8 mouse cellular contexts compared by ENCODE assay signal in the genomic region with DNA sequence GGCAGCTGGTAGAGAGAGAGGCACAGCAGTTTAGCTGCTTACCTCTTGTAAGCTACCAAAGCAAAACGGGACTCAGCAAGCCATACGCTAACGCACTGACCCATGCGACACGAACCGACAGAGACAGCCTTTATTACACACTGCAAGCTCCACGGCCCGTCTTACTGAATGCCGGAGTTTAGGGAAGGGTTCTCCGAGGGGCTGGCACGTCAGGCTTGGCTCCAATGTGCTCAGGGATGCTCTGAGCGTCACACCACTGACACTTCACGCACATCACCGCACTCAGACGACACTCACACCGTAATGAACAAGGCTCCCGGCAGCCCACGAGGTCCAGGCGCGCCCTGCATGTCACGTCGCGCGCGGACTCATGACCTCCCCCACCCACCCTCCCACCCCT. TPM values are rescaled to one million over a fixed set of nuclear protein-coding genes. Genes with fewer than 3 reads are reported as not detected.
DNase-seq lines count a peak whose midpoint lies in the region; ATAC-seq and TF ChIP-seq lines count a peak whose summit lies in the region.

No protein-coding gene starts in this region.

- no peaks in the 10 kb centered on the region; the same call in 1 of the 2 replicates for H3K4me1 ChIP-seq in cerebellum, adult 2 months (ENCODE audit: control insufficient read depth, insufficient read depth, low read length)

- H3K27ac ChIP-seq in cerebellum, adult 2 months (ENCODE audit: insufficient read depth, low read length), result no peak overlapping the region

- H3K4me3 ChIP-seq in cerebellum, adult 2 months (replicated peaks; ENCODE audit: insufficient read depth, low read depth, low read length), result peak overlapping the region; percentile 96

- H3K27me3 ChIP-seq in cerebellum, adult 2 months (ENCODE audit: control insufficient read depth, insufficient read depth, low read length), result no peaks in the 10 kb centered on the region

- no peak for TF ChIP-seq POLR2A in cerebellum, adult 2 months (IDR thresholded peaks at IDR 0.05; ENCODE audit: borderline replicate concordance, insufficient read depth, low read length)

- ATAC-seq in granulocyte monocyte progenitor cell, adult 5-6 weeks (replicated peaks; ENCODE audit: poor library complexity, severe bottlenecking), result peak; percentile 30
- ATAC-seq in megakaryocyte-erythroid progenitor cell, adult 5-6 weeks (replicated peaks; ENCODE audit: low FRiP score, low TSS enrichment, poor library complexity, severe bottlenecking), result peak; percentile 14

- WGBS in cerebellum, adult 2 months, result 0% methylated on average over 25 of the region's 25 CpGs

- no peak for TF ChIP-seq CTCF in cerebellum, adult 2 months (IDR thresholded peaks at IDR 0.05; ENCODE audit: borderline replicate concordance, insufficient read depth, low read depth, low read length)

- DNase-seq in cerebellum, adult 2 months, result no peak
- no peak for DNase-seq in cerebellum, postnatal 25 days
- peak; percentile 35 for DNase-seq in retina, embryonic 14.5 days (ENCODE audit: low spot score)
- DNase-seq in retina, postnatal 1 day, result no peak
- DNase-seq in urinary bladder, adult 18-20 months (ENCODE audit: low spot score in 2 of 2), result no peak
- no peak for DNase-seq in layer of hippocampus, postnatal 36 days

RNA-seq across cellular contexts. Expression of gene Cinp, which starts 0.3 kb away (rescaled TPM):
- 59.6 and 65.7 TPM in 2 replicates for polyA plus RNA-seq in cerebellum, adult 2 months (2012; rRNA removed)
- 53.0 and 54.1 TPM in 2 replicates for total RNA-seq in granulocyte monocyte progenitor cell, adult 5-6 weeks (2014; fragmentation: Nextera tagmentation)
- total RNA-seq in granulocyte monocyte progenitor cell, adult 5-6 weeks (2017), result 80.7 and 82.3 TPM in 2 replicates
- total RNA-seq in megakaryocyte-erythroid progenitor cell, adult 5-6 weeks (2014; fragmentation: Nextera tagmentation), result 71.9 and 72.2 TPM in 2 replicates
- 138 and 161 TPM in 2 replicates for total RNA-seq in megakaryocyte-erythroid progenitor cell, adult 5-6 weeks (2017)
- total RNA-seq in layer of hippocampus, postnatal 36 days (2021), result 10 to 100 TPM; 58.5 to 68.2 TPM

RNA-seq across cellular contexts. Expression of gene Tecpr2, which starts 0.5 kb away (rescaled TPM):
- polyA plus RNA-seq in cerebellum, adult 2 months (2012; rRNA removed), result 20.2 and 20.7 TPM in 2 replicates
- total RNA-seq in granulocyte monocyte progenitor cell, adult 5-6 weeks (2014; fragmentation: Nextera tagmentation), result 6.6 and 8.5 TPM in 2 replicates
- total RNA-seq in granulocyte monocyte progenitor cell, adult 5-6 weeks (2017), result 5.0 and 5.1 TPM in 2 replicates
- 4.5 and 5.7 TPM in 2 replicates for total RNA-seq in megakaryocyte-erythroid progenitor cell, adult 5-6 weeks (2014; fragmentation: Nextera tagmentation)
- total RNA-seq in megakaryocyte-erythroid progenitor cell, adult 5-6 weeks (2017), result 3.7 and 5.5 TPM in 2 replicates
- 10 to 100 TPM; 41.6 to 43.2 TPM for total RNA-seq in layer of hippocampus, postnatal 36 days (2021)

RNA-seq across cellular contexts. Expression of gene Zfp839, which starts 38.6 kb away (rescaled TPM):
- polyA plus RNA-seq in cerebellum, adult 2 months (2012; rRNA removed), result 7.6 and 8.5 TPM in 2 replicates
- total RNA-seq in granulocyte monocyte progenitor cell, adult 5-6 weeks (2014; fragmentation: Nextera tagmentation), result 6.4 and 8.4 TPM in 2 replicates
- 4.7 and 6.6 TPM in 2 replicates for total RNA-seq in granulocyte monocyte progenitor cell, adult 5-6 weeks (2017)
- total RNA-seq in megakaryocyte-erythroid progenitor cell, adult 5-6 weeks (2014; fragmentation: Nextera tagmentation), result 5.9 and 6.6 TPM in 2 replicates
- total RNA-seq in megakaryocyte-erythroid progenitor cell, adult 5-6 weeks (2017), result 3.8 and 5.4 TPM in 2 replicates
- 10 to 100 TPM; 11.6 to 12.4 TPM for total RNA-seq in layer of hippocampus, postnatal 36 days (2021)

RNA-seq across cellular contexts. Expression of gene Mok, which starts 47.9 kb away (rescaled TPM):
- 5.9 and 6.7 TPM in 2 replicates for polyA plus RNA-seq in cerebellum, adult 2 months (2012; rRNA removed)
- 1.5 TPM in 2 replicates for total RNA-seq in granulocyte monocyte progenitor cell, adult 5-6 weeks (2014; fragmentation: Nextera tagmentation)
- 2.6 and 2.9 TPM in 2 replicates for total RNA-seq in granulocyte monocyte progenitor cell, adult 5-6 weeks (2017)
- 0.42 and 0.67 TPM in 2 replicates for total RNA-seq in megakaryocyte-erythroid progenitor cell, adult 5-6 weeks (2014; fragmentation: Nextera tagmentation)
- 0.05 TPM in 1 of 2 replicates, not detected in the other for total RNA-seq in megakaryocyte-erythroid progenitor cell, adult 5-6 weeks (2017)
- total RNA-seq in layer of hippocampus, postnatal 36 days (2021), result 10 to 100 TPM; 11.8 TPM

Comparison
In these comparisons a context has a peak if more than half of its experiments do, and no peak if none do; other contexts are left out.
1. RNA of gene Tecpr2, which starts 0.5 kb away (total RNA-seq): 41.6 to 43.2 TPM in layer of hippocampus, postnatal 36 days; 5.0 to 8.5 TPM in granulocyte monocyte progenitor cell, adult 5-6 weeks and 3.7 to 5.7 TPM in megakaryocyte-erythroid progenitor cell, adult 5-6 weeks; every median in the first group is over 4 times any median in the second.